Mouse (Mus musculus) liver, adult 2 months (tissue): ENCODE results near the gene Gja10. TPM values are rescaled to one million over a fixed set of nuclear protein-coding genes. Genes with fewer than 3 reads are reported as not detected.

ENCODE experiments used
- DNase-seq: peaks from one replicate; pipeline ENCODE4 v3.0.0-alpha.2; 2011; ENCODE audit warnings: low read depth, low spot score; ENCODE audit errors: extremely low read depth
- H3K27ac ChIP-seq: fragments of 200-500 bp; replicated peaks from 2 replicates; pipeline ENCODE4 v1.5.1; 2012; ENCODE audit warnings: low read depth, mild to moderate bottlenecking, control low read depth, inconsistent platforms, low read length; ENCODE audit not compliant: insufficient read depth
- H3K27me3 ChIP-seq: fragments of 200-500 bp; 2 replicates; pipeline ENCODE4 v1.6.1; 2012; ENCODE audit warnings: mild to moderate bottlenecking, moderate library complexity, low read length, inconsistent platforms; ENCODE audit not compliant: control insufficient read depth, insufficient read depth
- H3K36me3 ChIP-seq: fragments of 200-500 bp; 2 replicates; pipeline ENCODE4 v1.6.1; 2012; ENCODE audit warnings: low read length, inconsistent platforms; ENCODE audit not compliant: control insufficient read depth, insufficient read depth
- H3K4me1 ChIP-seq: fragments of 200-500 bp; 2 replicates; pipeline ENCODE4 v1.6.1; 2011; ENCODE audit warnings: low read length; ENCODE audit not compliant: control insufficient read depth, insufficient read depth
- H3K4me3 ChIP-seq: fragments of 200-500 bp; 2 replicates; pipeline ENCODE4 v1.5.1; 2011; ENCODE audit warnings: low read depth, mild to moderate bottlenecking, control low read depth, low read length, moderate library complexity; ENCODE audit not compliant: insufficient read depth
- H3K79me2 ChIP-seq: fragments of 200-500 bp; 2 replicates; pipeline ENCODE4 v1.6.1; 2012; ENCODE audit warnings: inconsistent platforms, mild to moderate bottlenecking, low read length, moderate library complexity; ENCODE audit not compliant: control insufficient read depth, insufficient read depth
- H3K9ac ChIP-seq: fragments of 200-500 bp; 2 replicates; pipeline ENCODE4 v1.6.1; 2012; ENCODE audit warnings: low read depth, mild to moderate bottlenecking, control low read depth, inconsistent platforms, low read length
- CTCF ChIP-seq: fragments of 200-500 bp; IDR thresholded peaks from 2 replicates; pipeline ENCODE4 v1.5.1; 2011; ENCODE audit warnings: low read depth, low read length, control low read depth
- POLR2A ChIP-seq: fragments of 200-500 bp; IDR thresholded peaks from 2 replicates; pipeline ENCODE4 v1.6.1; 2011; ENCODE audit warnings: low read length, control low read depth; ENCODE audit not compliant: insufficient read depth; ENCODE audit errors: extremely low read depth
- WGBS: fragments of 180-500 bp; shearing (Covaris S2); methylation state at CpG from one replicate; pipeline ENCODE4 v1.1.7; 2018; 5-methylcytosine and 5-hydroxymethylcytosine counted together
- polyA plus RNA-seq: library from polyadenylated mRNA; depleted of rRNA; stranded (reverse); fragments of >200 nt; gene quantifications from 2 replicates; pipeline ENCODE4 v1.2.3, GENCODE M21; 2012; rRNA removed
- total RNA-seq: library from RNA; depleted of rRNA; stranded (reverse); fragments of >200 nt; gene quantifications from 2 replicates; pipeline ENCODE4 v1.2.3, GENCODE M21; 2014; rRNA removed

Gene Gja10
- total and polyA plus RNA-seq, 2 experiments, result 0.07 to 0.18 TPM

GRCm38 (mm10) chr4:32560246-32560645, 42.3 kb downstream of the Gja10 start:
- Histone ChIP-seq H3K79me2 (no peaks in the 10 kb centered on the region; the same call in 1 of the 2 replicates), H3K9ac (no peak overlapping the region), H3K4me1 (peaks cover 12% of the 10 kb centered on the region), H3K36me3 (no peaks in the 10 kb centered on the region), H3K27ac (no peak overlapping the region), H3K4me3 (no peak overlapping the region), H3K27me3 (no peaks in the 10 kb centered on the region)
- TF ChIP-seq POLR2A (no peak), CTCF (no peak)
- DNase-seq, result no peak
- 31% methylated on average over 6 of the region's 6 CpGs for WGBS

DNA sequence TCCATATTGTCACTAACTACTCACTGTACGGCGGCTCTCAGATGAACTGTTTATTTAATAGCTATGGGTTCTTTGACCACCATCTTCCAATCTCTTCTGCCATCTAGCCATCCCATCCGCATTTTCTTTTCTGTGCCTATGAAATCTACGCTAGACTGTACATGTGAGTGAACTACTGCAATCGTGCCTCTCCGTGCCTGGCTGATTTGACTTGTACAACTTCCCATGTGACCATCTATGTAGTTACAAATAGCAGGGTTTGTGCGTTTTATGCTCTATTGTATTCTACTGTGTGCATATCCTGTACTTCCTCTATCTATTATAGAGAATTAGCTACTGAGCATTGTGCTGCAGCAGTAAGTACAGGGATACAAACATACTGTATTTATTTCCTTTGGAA, 47.1 kb downstream of the Gja10 start:
- no peak for DNase-seq
- no peaks in the 10 kb centered on the region for H3K79me2 ChIP-seq
- H3K27me3 ChIP-seq, result no peaks in the 10 kb centered on the region
- TF ChIP-seq CTCF, result no peak
- no peak overlapping the region for H3K9ac ChIP-seq
- H3K36me3 ChIP-seq, result no peaks in the 10 kb centered on the region
- H3K27ac ChIP-seq, result no peak overlapping the region
- H3K4me1 ChIP-seq, result no peaks in the 10 kb centered on the region
- H3K4me3 ChIP-seq, result no peak overlapping the region
- WGBS, result 87% methylated on average over 7 of the region's 7 CpGs

GRCm38 (mm10) chr4:32551337-32551736, 51.2 kb downstream of the Gja10 start:
- Histone ChIP-seq H3K9ac (no peak overlapping the region), H3K27ac (no peak overlapping the region), H3K27me3 (no peaks in the 10 kb centered on the region), H3K4me1 (no peaks in the 10 kb centered on the region), H3K79me2 (no peaks in the 10 kb centered on the region), H3K4me3 (no peak overlapping the region), H3K36me3 (no peaks in the 10 kb centered on the region)
- WGBS, result 70% methylated on average over 4 of the region's 4 CpGs
- peak; percentile 48 for DNase-seq
- TF ChIP-seq POLR2A (no peak), CTCF (peak; percentile 74)

DNA sequence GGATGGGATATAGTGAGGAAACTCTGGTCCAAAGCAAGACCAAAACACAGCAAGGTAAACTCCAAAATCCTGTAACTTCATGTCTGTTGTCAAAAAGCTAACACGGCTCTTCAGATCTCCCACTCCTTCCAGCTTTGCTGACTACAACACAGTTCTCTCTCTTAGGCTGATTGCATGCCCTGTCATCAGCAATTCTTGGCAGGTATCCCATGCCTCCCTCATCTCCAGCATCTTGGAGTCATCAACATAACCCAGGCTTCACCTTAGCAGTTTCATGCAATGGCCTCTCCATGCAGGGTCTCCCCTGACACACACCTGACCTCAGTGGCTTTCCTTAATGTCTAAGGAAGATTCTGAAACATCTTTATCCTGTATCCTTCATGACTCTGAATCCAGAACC, 53.4 kb downstream of the Gja10 start:
- no peaks in the 10 kb centered on the region for H3K36me3 ChIP-seq
- no peak overlapping the region for H3K27ac ChIP-seq
- H3K27me3 ChIP-seq, result no peaks in the 10 kb centered on the region
- no peak overlapping the region for H3K9ac ChIP-seq
- 83% methylated on average over 1 of the region's 1 CpGs for WGBS
- H3K79me2 ChIP-seq, result no peaks in the 10 kb centered on the region
- H3K4me3 ChIP-seq, result no peak overlapping the region
- TF ChIP-seq POLR2A, result no peak
- TF ChIP-seq CTCF, result no peak
- no peak for DNase-seq
- no peaks in the 10 kb centered on the region for H3K4me1 ChIP-seq

Other genes starting within 250 kb of the Gja10 start
- 2.8 and 4.7 TPM in 2 replicates for gene Casp8ap2, start 12.7 kb upstream of the Gja10 start, total RNA-seq
- 0.58 and 0.97 TPM in 2 replicates for gene Casp8ap2, start 12.7 kb upstream of the Gja10 start, polyA plus RNA-seq
- gene Mdn1, start 54.4 kb upstream of the Gja10 start, total RNA-seq, result 5.9 and 7.8 TPM in 2 replicates
- 1.9 and 2.9 TPM in 2 replicates for gene Mdn1, start 54.4 kb upstream of the Gja10 start, polyA plus RNA-seq
- gene Lyrm2, start 197.5 kb upstream of the Gja10 start, total RNA-seq, result 28.5 and 46.9 TPM in 2 replicates
- 5.8 and 5.9 TPM in 2 replicates for gene Lyrm2, start 197.5 kb upstream of the Gja10 start, polyA plus RNA-seq